Mouse (Mus musculus): ENCODE data around the gene Zfp879.

- TF ChIP-seq POLR2A (IDR thresholded peaks at IDR 0.05; ENCODE audit: extremely low read depth, insufficient read depth, low read length) (no peak), CTCF (IDR thresholded peaks at IDR 0.05; ENCODE audit: low read depth, low read length) (no peak)
Observed at GRCm38 (mm10) chr11:50798836-50799235, 42.5 kb downstream of the Zfp879 start.

All from liver, adult 2 months (tissue).